ENCODE assay signal across 38 mouse cellular contexts in genomic region chr15:100353399-100353798, GRCm38 (mm10). TPM values are rescaled to one million over a fixed set of nuclear protein-coding genes. Genes with fewer than 3 reads are reported as not detected.
"Had no signal": no experiment of that assay in that cellular context is flagged by ENCODE, and none has a peak within 500 bp of the region (broad histone marks: within the 10 kb centered on the region; RNA-seq: fewer than 3 reads in every experiment).

No protein-coding gene starts in this region.

RNA-seq across cellular contexts. Expression of gene Mettl7a2, which starts 0.4 kb away (rescaled TPM):
- total RNA-seq: liver, adult 2 months; midbrain, postnatal 0 days; monocyte, adult 5-6 weeks had no signal
- polyA plus RNA-seq: limb, embryonic 10.5 days; limb, embryonic 11.5 days; limb, embryonic 12.5 days; limb, embryonic 15.5 days; liver, embryonic 11.5 days; liver, embryonic 12.5 days; liver, embryonic 13.5 days; liver, embryonic 15.5 days; liver, embryonic 16.5 days; liver, postnatal 0 days; lung, adult 2 months; lung, embryonic 14.5 days; lung, embryonic 15.5 days; lung, embryonic 16.5 days; macrophage; midbrain, embryonic 10.5 days; midbrain, embryonic 11.5 days; midbrain, embryonic 12.5 days; midbrain, embryonic 13.5 days; midbrain, embryonic 14.5 days; midbrain, embryonic 15.5 days; midbrain, embryonic 16.5 days; midbrain, postnatal 0 days; myocyte; neural tube, embryonic 13.5 days had no signal

RNA-seq across cellular contexts. Expression of gene Methig1, which starts 0.5 kb away (rescaled TPM):
- total RNA-seq: left cerebral cortex, postnatal 10 days; left cerebral cortex, postnatal 14 days; left cerebral cortex, postnatal 25 days; left cerebral cortex, postnatal 36 days; left cerebral cortex, postnatal 4 days; liver, adult 2 months; midbrain, postnatal 0 days; monocyte, adult 5-6 weeks had no signal
- polyA plus RNA-seq: limb, embryonic 11.5 days; limb, embryonic 14.5 days; limb, embryonic 15.5 days; liver, embryonic 11.5 days; liver, embryonic 12.5 days; liver, embryonic 13.5 days; lung, adult 2 months; lung, embryonic 14.5 days; lung, embryonic 15.5 days; lung, postnatal 0 days; macrophage; midbrain, embryonic 10.5 days; midbrain, embryonic 11.5 days; midbrain, embryonic 12.5 days; midbrain, embryonic 13.5 days; midbrain, embryonic 14.5 days; midbrain, embryonic 16.5 days; midbrain, postnatal 0 days; myocyte; neural tube, embryonic 11.5 days had no signal

RNA-seq across cellular contexts. Expression of gene Higd1c, which starts 10.9 kb away (rescaled TPM):
- total RNA-seq: left cerebral cortex, adult 8-10 months; left cerebral cortex, postnatal 10 days; left cerebral cortex, postnatal 14 days; left cerebral cortex, postnatal 25 days; left cerebral cortex, postnatal 36 days; left cerebral cortex, postnatal 4 days; liver, adult 2 months; midbrain, postnatal 0 days; monocyte, adult 5-6 weeks had no signal
- polyA plus RNA-seq: limb, embryonic 10.5 days; limb, embryonic 11.5 days; limb, embryonic 12.5 days; limb, embryonic 13.5 days; limb, embryonic 14.5 days; limb, embryonic 15.5 days; liver, adult 2 months; liver, embryonic 11.5 days; liver, embryonic 12.5 days; liver, embryonic 13.5 days; liver, embryonic 14.5 days; liver, embryonic 15.5 days; liver, embryonic 16.5 days; liver, postnatal 0 days; lung, adult 2 months; lung, embryonic 14.5 days; lung, embryonic 15.5 days; lung, embryonic 16.5 days; lung, postnatal 0 days; macrophage; midbrain, embryonic 10.5 days; midbrain, embryonic 11.5 days; midbrain, embryonic 12.5 days; midbrain, embryonic 13.5 days; midbrain, embryonic 14.5 days; midbrain, embryonic 15.5 days; midbrain, embryonic 16.5 days; midbrain, postnatal 0 days; myocyte; neural tube, embryonic 11.5 days had no signal

RNA-seq across cellular contexts. Expression of gene Mettl7a3, which starts 18.7 kb away (rescaled TPM):
- total RNA-seq: liver, adult 2 months; midbrain, postnatal 0 days; monocyte, adult 5-6 weeks had no signal
- polyA plus RNA-seq: limb, embryonic 10.5 days; limb, embryonic 11.5 days; liver, adult 2 months; liver, embryonic 11.5 days; liver, embryonic 12.5 days; liver, embryonic 13.5 days; liver, embryonic 14.5 days; liver, embryonic 15.5 days; liver, embryonic 16.5 days; liver, postnatal 0 days; lung, embryonic 14.5 days; lung, embryonic 15.5 days; lung, embryonic 16.5 days; macrophage; midbrain, embryonic 10.5 days; midbrain, embryonic 11.5 days; midbrain, embryonic 12.5 days; midbrain, embryonic 13.5 days; midbrain, embryonic 14.5 days; midbrain, embryonic 15.5 days; midbrain, embryonic 16.5 days; midbrain, postnatal 0 days; myocyte; neural tube, embryonic 11.5 days had no signal
